Mouse (Mus musculus): ENCODE data around the gene Gars. TPM values are rescaled to one million over a fixed set of nuclear protein-coding genes. Genes with fewer than 3 reads are reported as not detected.
A peak's percentile ranks its signal among the peaks of the same experiment; 100 is the strongest.

Gene Gars
- polyA plus RNA-seq, 1 experiment from 2014 or later, result 159 TPM

GRCm38 (mm10) chr6:55098603-55099002 lies 60.8 kb downstream of the Gars start:
- no peaks in the 10 kb centered on the region for H3K36me3 ChIP-seq (ENCODE audit: control insufficient read depth, insufficient read depth)

GRCm38 (mm10) chr6:55108358-55108757 lies 70.6 kb downstream of the Gars start:
- no peaks in the 10 kb centered on the region for H3K9me3 ChIP-seq (replicated peaks; ENCODE audit: control insufficient read depth, low read length)
- H3K9ac ChIP-seq (ENCODE audit: low read length), result no peak overlapping the region
- H3K27me3 ChIP-seq (ENCODE audit: control insufficient read depth, insufficient read depth, low read length), result no peaks in the 10 kb centered on the region
- no peaks in the 10 kb centered on the region for H3K4me1 ChIP-seq (ENCODE audit: control insufficient read depth, insufficient read depth, low read length)
- H3K4me3 ChIP-seq (ENCODE audit: low read length), result no peak overlapping the region
- H3K36me3 ChIP-seq (ENCODE audit: control insufficient read depth, insufficient read depth), result no peaks in the 10 kb centered on the region
- no peak for ATAC-seq (replicated peaks; ENCODE audit: extremely low read depth, insufficient read depth, low FRiP score)
- no peak overlapping the region for H3K4me2 ChIP-seq (ENCODE audit: low read depth, low read length)
- no peak overlapping the region for H3K27ac ChIP-seq (ENCODE audit: low read length)
- 15% methylated on average over 7 of the region's 7 CpGs for WGBS

More at GRCm38 (mm10) chr6:55098603-55099002, 60.8 kb downstream of the Gars start:
- H3K27me3 ChIP-seq (ENCODE audit: control insufficient read depth, insufficient read depth, low read length), result no peaks in the 10 kb centered on the region
- H3K27ac ChIP-seq (ENCODE audit: low read length), result no peak overlapping the region
- ATAC-seq (replicated peaks; ENCODE audit: extremely low read depth, insufficient read depth, low FRiP score), result no peak
- no peak overlapping the region for H3K4me3 ChIP-seq (ENCODE audit: low read length)
- H3K9me3 ChIP-seq (replicated peaks; ENCODE audit: control insufficient read depth, low read length), result no peaks in the 10 kb centered on the region
- 76% methylated on average over 5 of the region's 5 CpGs for WGBS
- no peak overlapping the region for H3K4me2 ChIP-seq (ENCODE audit: low read depth, low read length)
- no peak overlapping the region for H3K9ac ChIP-seq (ENCODE audit: low read length)
- peaks cover 8% of the 10 kb centered on the region; the same call in 1 of the 2 replicates for H3K4me1 ChIP-seq (ENCODE audit: control insufficient read depth, insufficient read depth, low read length)

- Histone ChIP-seq H3K27me3 (ENCODE audit: control insufficient read depth, insufficient read depth, low read length) (peaks cover 57% of the 10 kb centered on the region), H3K9me3 (replicated peaks; ENCODE audit: control insufficient read depth, low read length) (no peaks in the 10 kb centered on the region), H3K36me3 (ENCODE audit: control insufficient read depth, insufficient read depth) (no peaks in the 10 kb centered on the region), H3K27ac (ENCODE audit: low read length) (no peak overlapping the region), H3K9ac (ENCODE audit: low read length) (peak overlapping the region; percentile 55), H3K4me1 (ENCODE audit: control insufficient read depth, insufficient read depth, low read length) (peaks cover 9% of the 10 kb centered on the region), H3K4me2 (ENCODE audit: low read depth, low read length) (peak overlapping the region; percentile 93), H3K4me3 (ENCODE audit: low read length) (peak overlapping the region; percentile 65)
- no peak; the same call in 1 of the 2 replicates for ATAC-seq (replicated peaks; ENCODE audit: extremely low read depth, insufficient read depth, low FRiP score)
- under 1% methylated on average over 68 of the region's 68 CpGs for WGBS
These were observed 79.7 kb downstream of the Gars start for GRCm38 (mm10) chr6:55117325-55118109.

- peaks cover 17% of the 10 kb centered on the region for H3K27me3 ChIP-seq (ENCODE audit: control insufficient read depth, insufficient read depth, low read length)
- H3K4me1 ChIP-seq (ENCODE audit: control insufficient read depth, insufficient read depth, low read length), result no peaks in the 10 kb centered on the region
- H3K36me3 ChIP-seq (ENCODE audit: control insufficient read depth, insufficient read depth), result no peaks in the 10 kb centered on the region
These were observed 85.2 kb downstream of the Gars start for GRCm38 (mm10) chr6:55123056-55123455.

GRCm38 (mm10) chr6:55126576-55126975 lies 88.8 kb downstream of the Gars start:
- ATAC-seq (replicated peaks; ENCODE audit: extremely low read depth, insufficient read depth, low FRiP score), result no peak
- H3K36me3 ChIP-seq (ENCODE audit: control insufficient read depth, insufficient read depth), result no peaks in the 10 kb centered on the region
- H3K9me3 ChIP-seq (replicated peaks; ENCODE audit: control insufficient read depth, low read length), result no peaks in the 10 kb centered on the region
- 79% methylated on average over 5 of the region's 5 CpGs for WGBS
- H3K27me3 ChIP-seq (ENCODE audit: control insufficient read depth, insufficient read depth, low read length), result no peaks in the 10 kb centered on the region
- H3K4me3 ChIP-seq (ENCODE audit: low read length), result no peak overlapping the region
- peaks cover 18% of the 10 kb centered on the region for H3K4me1 ChIP-seq (ENCODE audit: control insufficient read depth, insufficient read depth, low read length)
- no peak overlapping the region for H3K9ac ChIP-seq (ENCODE audit: low read length)
- H3K4me2 ChIP-seq (ENCODE audit: low read depth, low read length), result no peak overlapping the region
- H3K27ac ChIP-seq (ENCODE audit: low read length), result no peak overlapping the region

More at GRCm38 (mm10) chr6:55123056-55123455, 85.2 kb downstream of the Gars start:
- Histone ChIP-seq H3K4me2 (ENCODE audit: low read depth, low read length) (no peak overlapping the region), H3K9ac (ENCODE audit: low read length) (no peak overlapping the region), H3K27ac (ENCODE audit: low read length) (no peak overlapping the region), H3K9me3 (replicated peaks; ENCODE audit: control insufficient read depth, low read length) (no peaks in the 10 kb centered on the region), H3K4me3 (ENCODE audit: low read length) (no peak overlapping the region)
- ATAC-seq (replicated peaks; ENCODE audit: extremely low read depth, insufficient read depth, low FRiP score), result no peak
- WGBS, result 49% methylated on average over 4 of the region's 4 CpGs

DNA sequence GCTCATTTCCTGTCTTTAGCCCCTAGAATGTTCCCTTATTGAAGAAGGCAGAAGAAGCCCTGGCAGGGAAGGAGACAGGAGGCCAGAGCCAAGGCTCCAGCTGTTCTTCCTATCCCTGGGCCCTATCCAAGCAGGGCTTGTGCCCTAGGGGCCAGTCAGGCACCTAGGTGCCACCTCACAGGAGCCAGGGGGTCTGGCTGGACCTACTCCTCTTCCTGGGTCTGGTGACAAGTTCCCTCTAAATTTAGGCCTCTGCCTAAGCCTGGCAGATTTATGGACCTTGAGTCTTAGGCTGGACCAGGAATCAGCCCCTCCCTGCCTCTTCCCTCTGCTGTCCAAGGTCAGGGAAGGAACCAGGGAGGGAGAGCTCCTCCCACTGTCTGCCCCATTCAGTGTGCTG lies 90.6 kb downstream of the Gars start:
- Histone ChIP-seq H3K36me3 (ENCODE audit: control insufficient read depth, insufficient read depth) (no peaks in the 10 kb centered on the region), H3K4me3 (ENCODE audit: low read length) (no peak overlapping the region), H3K4me2 (ENCODE audit: low read depth, low read length) (no peak overlapping the region), H3K4me1 (ENCODE audit: control insufficient read depth, insufficient read depth, low read length) (peaks cover 26% of the 10 kb centered on the region), H3K9me3 (replicated peaks; ENCODE audit: control insufficient read depth, low read length) (no peaks in the 10 kb centered on the region), H3K27me3 (ENCODE audit: control insufficient read depth, insufficient read depth, low read length) (no peaks in the 10 kb centered on the region), H3K9ac (ENCODE audit: low read length) (no peak overlapping the region), H3K27ac (ENCODE audit: low read length) (no peak overlapping the region)
- no peak for ATAC-seq (replicated peaks; ENCODE audit: extremely low read depth, insufficient read depth, low FRiP score)

Other genes starting within 250 kb of the Gars start
- 3.1 and 3.3 TPM in 2 replicates for gene Znrf2, start 221.1 kb upstream of the Gars start, polyA plus RNA-seq (2015; fragmentation: Nextera tagmentation; extraction: Ambion mirVana)
- gene Nod1, start 65.4 kb upstream of the Gars start, polyA plus RNA-seq (2015; fragmentation: Nextera tagmentation; extraction: Ambion mirVana), result 6.3 and 6.8 TPM in 2 replicates
- gene Ggct, start 45.1 kb upstream of the Gars start, polyA plus RNA-seq (2015; fragmentation: Nextera tagmentation; extraction: Ambion mirVana), result 5.6 and 8.1 TPM in 2 replicates
- 12.2 and 12.9 TPM in 2 replicates for gene Crhr2, start 95.0 kb downstream of the Gars start, polyA plus RNA-seq (2015; fragmentation: Nextera tagmentation; extraction: Ambion mirVana)
- gene Inmt, start 137.0 kb downstream of the Gars start, polyA plus RNA-seq (2015; fragmentation: Nextera tagmentation; extraction: Ambion mirVana), result not detected in 2 replicates
- 7.0 and 9.1 TPM in 2 replicates for gene Mindy4, start 165.4 kb downstream of the Gars start, polyA plus RNA-seq (2015; fragmentation: Nextera tagmentation; extraction: Ambion mirVana)